Mouse (Mus musculus) lung, adult 2 months (tissue): Measurements from ENCODE around the gene Sf3b1. TPM values are rescaled to one million over a fixed set of nuclear protein-coding genes. Genes with fewer than 3 reads are reported as not detected.
"Not testable (repeated sequence)": the region's sequence is repeated elsewhere in the genome, so short reads cannot be mapped to it uniquely, and the experiment has no call there.

Source experiments
- DNase-seq: peaks from one replicate; pipeline ENCODE4 v3.0.0; 2022
- H3K4me1 ChIP-seq: fragments of 200-500 bp; 2 replicates; pipeline ENCODE4 v1.6.1; 2011; ENCODE audit warnings: low read length; ENCODE audit not compliant: control insufficient read depth, insufficient read depth
- H3K4me3 ChIP-seq: fragments of 200-500 bp; replicated peaks from 2 replicates; pipeline ENCODE3; 2011; ENCODE audit warnings: low read depth, mild to moderate bottlenecking, control low read depth, low read length; ENCODE audit errors: extremely low read depth
- CTCF ChIP-seq: fragments of 200-500 bp; IDR thresholded peaks from 2 replicates; pipeline ENCODE4 v1.5.1; 2011; ENCODE audit warnings: mild to moderate bottlenecking, low read length, control low read depth; ENCODE audit not compliant: insufficient read depth
- POLR2A ChIP-seq: fragments of 200-500 bp; IDR thresholded peaks from 2 replicates; pipeline ENCODE4 v1.6.1; 2011; ENCODE audit warnings: low read depth, mild to moderate bottlenecking, control low read depth, low read length, borderline replicate concordance; ENCODE audit errors: extremely low read depth
- WGBS: fragments of 180-500 bp; shearing (Covaris S2); methylation state at CpG from one replicate; pipeline ENCODE4 v1.1.7; 2018; 5-methylcytosine and 5-hydroxymethylcytosine counted together
- polyA plus RNA-seq: library from polyadenylated mRNA; depleted of rRNA; stranded (reverse); fragments of >200 nt; gene quantifications from 2 replicates; pipeline ENCODE4 v1.2.3, GENCODE M21; 2012

The Sf3b1 gene
- polyA plus RNA-seq, 1 experiment, result 50.8 TPM

GRCm38 (mm10) chr1:55028512-55029249 lies 1.4 kb upstream of the Sf3b1 start:
- DNase-seq, result no peak
- Histone ChIP-seq H3K4me1 (peaks cover 4% of the 10 kb centered on the region), H3K4me3 (peak overlapping the region; percentile 68)
- 45% methylated on average over 11 of the region's 11 CpGs for WGBS
- no peak for TF ChIP-seq CTCF
- peak; percentile 79; the same call in 1 of the 2 replicates for TF ChIP-seq POLR2A

- 88% methylated on average over 1 of the region's 1 CpGs for WGBS
- Histone ChIP-seq H3K4me1 (peaks cover 8% of the 10 kb centered on the region), H3K4me3 (no peak overlapping the region)
- no peak for DNase-seq
- no peak for TF ChIP-seq CTCF
- no peak for TF ChIP-seq POLR2A
These were observed 685 bp upstream of the Sf3b1 start for GRCm38 (mm10) chr1:55027966-55028365.

GRCm38 (mm10) chr1:55026444-55027252 lies 633 bp downstream of the Sf3b1 start:
- DNase-seq, result no peak

GRCm38 (mm10) chr1:55025656-55026430 lies 1.4 kb downstream of the Sf3b1 start:
- peaks cover 8% of the 10 kb centered on the region for H3K4me1 ChIP-seq
- WGBS, result 4% methylated on average over 10 of the region's 10 CpGs
- H3K4me3 ChIP-seq, result peak overlapping the region; percentile 97
- TF ChIP-seq POLR2A, result no peak
- TF ChIP-seq CTCF, result no peak
- no peak for DNase-seq

More at GRCm38 (mm10) chr1:55026444-55027252, 633 bp downstream of the Sf3b1 start:
- TF ChIP-seq CTCF, result no peak
- under 1% methylated on average over 55 of the region's 55 CpGs for WGBS
- Histone ChIP-seq H3K4me3 (peak overlapping the region; percentile 97), H3K4me1 (peaks cover 8% of the 10 kb centered on the region)

GRCm38 (mm10) chr1:55021907-55022306 lies 5.4 kb downstream of the Sf3b1 start:
- TF ChIP-seq CTCF (no peak), POLR2A (no peak)
- DNase-seq, result no peak

GRCm38 (mm10) chr1:55012513-55012912 lies 14.8 kb downstream of the Sf3b1 start:
- no peak overlapping the region for H3K4me3 ChIP-seq
- 30% methylated on average over 3 of the region's 3 CpGs for WGBS

More at GRCm38 (mm10) chr1:55021907-55022306, 5.4 kb downstream of the Sf3b1 start:
- Histone ChIP-seq H3K4me3 (no peak overlapping the region), H3K4me1 (peaks cover 10% of the 10 kb centered on the region)

GRCm38 (mm10) chr1:55008313-55008712 lies 19.0 kb downstream of the Sf3b1 start:
- not testable (repeated sequence) for DNase-seq, H3K4me3 ChIP-seq, H3K4me1 ChIP-seq
- 83% methylated on average over 2 of the region's 2 CpGs for WGBS

More at GRCm38 (mm10) chr1:55012513-55012912, 14.8 kb downstream of the Sf3b1 start:
- no peak for TF ChIP-seq POLR2A
- no peak for TF ChIP-seq CTCF
- H3K4me1 ChIP-seq, result no peaks in the 10 kb centered on the region
- no peak for DNase-seq

- no peak for TF ChIP-seq CTCF
- no peak for TF ChIP-seq POLR2A
- no peak for DNase-seq
- Histone ChIP-seq H3K4me3 (no peak overlapping the region), H3K4me1 (no peaks in the 10 kb centered on the region)
- WGBS, result 67% methylated on average over 5 of the region's 5 CpGs
These were observed 33.7 kb downstream of the Sf3b1 start for GRCm38 (mm10) chr1:54993581-54993980.

GRCm38 (mm10) chr1:54986248-54986647 lies 41.0 kb downstream of the Sf3b1 start:
- Histone ChIP-seq H3K4me1 (no peaks in the 10 kb centered on the region; the same call in 1 of the 2 replicates), H3K4me3 (no peak overlapping the region)
- DNase-seq, result no peak
- 93% methylated on average over 5 of the region's 5 CpGs for WGBS
- no peak for TF ChIP-seq POLR2A
- no peak for TF ChIP-seq CTCF
